Mouse (Mus musculus) thymus, postnatal 25 days (tissue): ENCODE data around the gene Ube2e1.
A peak's percentile ranks its signal among the peaks of the same experiment; 100 is the strongest.
"Not testable (repeated sequence)": the region's sequence is repeated elsewhere in the genome, so short reads cannot be mapped to it uniquely, and the experiment has no call there.

Experiments used
- DNase-seq: peaks from one replicate; pipeline ENCODE4 v3.0.0; 2022

Gene Ube2e1

DNA sequence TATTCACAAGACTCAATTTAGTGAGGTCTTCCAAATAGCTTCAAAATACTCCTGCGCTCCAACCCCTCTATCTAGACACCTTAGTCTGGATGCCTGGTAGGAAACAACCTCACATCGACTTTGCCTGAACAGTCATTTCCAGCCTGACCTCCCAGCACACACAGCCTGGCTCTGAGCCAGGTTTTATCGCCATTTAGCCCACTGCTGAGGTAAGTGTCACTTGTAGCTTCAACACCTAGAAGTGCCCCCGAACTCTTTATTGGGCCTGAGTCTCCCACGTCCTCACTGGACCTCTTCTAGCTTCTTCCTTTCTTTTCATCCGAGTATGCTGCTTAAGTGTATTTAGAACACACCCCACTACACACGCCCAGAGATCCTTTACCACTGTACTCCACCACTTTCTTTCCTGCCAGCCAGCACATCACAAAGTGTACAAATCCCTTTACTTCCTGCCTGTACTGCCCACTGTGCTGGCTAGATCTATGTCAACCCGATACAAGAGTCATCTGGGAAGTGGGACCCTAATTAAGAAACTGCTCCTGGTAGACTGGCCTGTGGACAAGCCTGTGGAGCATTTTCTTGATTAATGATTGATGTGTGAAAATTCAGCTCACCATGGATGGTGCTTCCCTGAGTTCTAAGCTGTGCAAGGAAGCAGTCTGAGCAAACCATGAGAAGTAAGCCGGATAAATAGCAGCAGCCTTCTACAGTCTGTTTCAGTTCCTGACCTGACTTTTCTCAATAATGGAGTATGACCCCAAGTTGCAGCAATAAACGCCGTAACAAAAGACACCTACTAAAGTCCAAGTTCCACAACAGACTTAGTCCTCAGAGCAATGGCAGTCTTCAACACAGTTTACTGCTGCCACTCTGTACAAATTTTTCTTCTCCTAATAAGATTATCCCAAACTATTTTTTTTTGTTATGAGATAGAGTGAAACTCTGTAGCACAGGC is 13.9 kb downstream of the Ube2e1 start:
- DNase-seq = no peak

DNA sequence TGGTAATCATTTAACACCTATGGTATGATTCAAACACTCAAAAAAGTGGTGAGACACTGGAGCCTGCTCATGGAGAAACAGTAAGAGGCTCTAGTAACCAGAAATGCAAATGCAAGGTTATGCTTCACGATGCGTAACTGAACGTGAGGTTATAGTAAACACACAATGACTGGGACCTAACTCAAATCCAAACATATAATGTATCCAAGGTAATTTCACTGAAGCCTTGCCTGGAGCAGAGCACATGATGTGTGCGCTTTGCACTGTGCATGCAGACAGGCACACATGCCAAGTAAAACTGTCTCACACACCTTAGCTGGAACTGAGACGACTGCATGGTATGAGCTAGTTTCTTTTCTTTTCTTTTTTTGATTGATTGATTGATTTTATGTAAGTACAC is 27.5 kb downstream of the Ube2e1 start:
- DNase-seq = no peak

- no peak for DNase-seq
These were observed 28.4 kb downstream of the Ube2e1 start for GRCm38 (mm10) chr14:18303262-18303661.

DNA sequence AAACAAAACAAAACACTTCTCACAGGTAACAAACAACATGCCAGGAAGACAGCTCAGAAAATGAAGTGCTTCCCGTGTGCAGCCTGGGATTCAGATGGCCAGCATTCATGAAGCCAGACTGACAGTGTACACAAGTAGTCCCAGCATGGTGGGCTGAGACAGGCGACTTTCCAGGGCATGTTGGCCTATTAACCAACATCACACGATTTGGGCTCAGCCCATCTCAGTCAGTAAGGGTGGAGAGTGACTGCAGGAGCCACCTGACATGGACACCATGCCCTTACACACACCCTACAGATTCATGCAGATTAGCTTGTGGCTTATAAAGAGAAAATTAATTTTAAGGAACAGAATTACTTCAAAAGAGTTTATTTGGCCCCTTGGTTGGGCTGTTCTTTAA is 28.9 kb downstream of the Ube2e1 start:
- no peak for DNase-seq

DNA sequence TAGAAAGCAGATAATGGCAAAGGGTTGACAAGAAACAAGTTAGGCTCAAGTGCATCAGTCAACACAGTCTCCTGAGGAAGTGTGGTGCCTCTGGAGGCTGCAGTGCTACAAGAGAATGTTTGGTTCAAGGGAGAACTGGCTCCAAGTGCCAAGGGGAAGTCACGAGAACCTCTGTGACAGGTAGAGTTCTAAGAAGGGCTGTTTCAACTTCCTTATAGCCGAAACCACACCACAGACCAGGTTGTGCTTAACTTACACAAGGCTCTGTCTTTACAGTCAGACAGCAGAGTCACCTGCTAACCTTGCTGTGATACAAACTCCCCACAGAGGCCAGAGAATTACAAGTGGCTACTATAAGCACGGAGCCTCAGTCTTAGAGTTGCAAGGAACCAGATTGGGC is 30.1 kb downstream of the Ube2e1 start:
- peak; percentile 29 for DNase-seq

DNA sequence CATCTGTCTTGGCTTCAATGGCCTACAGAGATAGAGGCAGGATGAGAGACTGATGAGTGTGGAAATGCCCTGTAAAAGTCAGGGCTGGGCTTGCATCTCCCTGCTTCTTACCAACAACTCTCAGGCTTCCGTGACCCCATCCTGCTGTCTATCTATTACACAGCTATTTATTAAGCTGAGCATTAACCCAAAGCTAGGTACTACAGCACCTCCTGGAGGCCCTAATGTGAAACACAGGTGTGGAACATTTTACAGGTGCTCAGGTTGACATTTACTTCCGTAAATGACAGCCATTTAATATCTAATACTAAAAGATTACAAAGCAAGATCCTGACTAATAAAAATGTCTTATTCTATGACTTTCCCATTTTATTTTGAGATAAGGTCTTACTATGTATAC is 31.0 kb downstream of the Ube2e1 start:
- DNase-seq = no peak

DNA sequence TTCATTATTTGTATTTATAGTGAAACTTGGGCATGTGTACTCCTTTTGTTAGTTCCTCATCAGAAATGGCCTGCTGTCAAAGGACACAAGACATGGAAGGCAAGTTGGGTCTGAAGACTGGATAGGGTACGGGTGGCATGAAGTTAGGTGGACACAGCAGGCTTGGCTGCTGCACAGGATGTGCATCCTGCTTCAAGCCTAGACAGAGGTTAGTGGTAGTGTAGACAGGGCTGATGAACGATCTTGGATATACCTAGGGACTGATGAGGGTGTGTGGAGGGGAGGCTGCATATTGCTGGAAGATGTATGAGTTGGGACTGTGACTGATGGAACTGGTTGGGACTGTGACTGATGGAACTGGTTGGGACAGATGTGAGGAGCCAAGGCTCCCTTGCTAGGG is 32.8 kb downstream of the Ube2e1 start:
- no peak for DNase-seq

DNA sequence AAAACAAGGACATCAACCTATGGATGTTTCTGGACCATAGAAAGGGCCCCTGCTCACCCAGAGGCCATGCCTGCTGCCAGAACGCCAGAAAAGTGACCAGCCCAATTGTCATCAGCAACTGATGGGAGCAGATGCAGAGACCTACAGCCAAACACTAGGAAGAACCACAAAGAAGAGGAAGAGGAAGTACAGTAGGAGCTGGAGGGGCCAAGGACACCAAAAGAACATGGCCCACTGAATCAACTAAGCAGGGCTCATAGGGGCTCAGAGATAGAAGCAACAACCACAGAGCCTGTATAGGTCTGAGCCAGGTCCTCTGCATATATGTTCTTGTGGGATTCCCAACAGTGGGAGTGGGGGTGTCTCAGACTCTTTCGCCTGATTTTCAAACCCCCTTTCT is 34.2 kb downstream of the Ube2e1 start:
- DNase-seq = no peak

DNA sequence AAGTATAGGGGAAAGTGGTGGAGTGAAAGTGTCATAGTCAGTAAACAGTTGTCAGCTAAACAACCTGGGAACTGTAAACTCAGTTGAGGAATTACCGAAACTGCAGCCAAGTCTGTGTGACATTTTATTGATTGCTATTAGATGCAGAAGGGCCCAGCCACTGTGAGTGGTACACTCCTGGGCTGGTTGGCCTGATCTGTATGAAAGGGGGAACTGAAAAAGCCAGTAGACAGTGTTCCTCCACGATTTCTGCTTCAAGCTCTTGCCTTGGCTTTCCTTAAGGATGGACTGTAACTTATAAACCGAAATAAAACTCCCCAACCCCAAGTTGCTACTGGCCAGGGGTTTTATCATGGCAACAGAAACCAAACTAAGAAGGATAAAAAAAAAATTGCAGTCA is 39.1 kb downstream of the Ube2e1 start:
- DNase-seq = no peak

DNA sequence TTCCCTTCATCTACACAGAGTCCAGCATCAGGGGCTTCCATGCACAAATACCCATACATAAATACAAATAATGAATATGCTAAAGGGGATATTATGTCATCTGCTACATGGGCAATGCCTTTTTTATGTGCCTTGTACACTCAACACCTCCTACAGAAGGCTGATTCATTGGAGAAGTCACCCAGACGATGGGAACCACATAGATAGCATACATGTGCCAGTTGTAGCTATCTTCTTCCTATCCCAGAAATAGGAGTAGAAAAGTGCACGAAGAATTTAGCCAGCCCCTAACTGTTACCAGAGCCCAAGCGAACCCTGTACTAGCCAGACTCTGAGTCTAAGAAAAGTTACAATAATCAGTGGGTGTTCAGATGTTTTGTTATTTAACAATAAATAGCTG is 39.5 kb downstream of the Ube2e1 start:
- DNase-seq = no peak

- no peak for DNase-seq
These were observed 44.3 kb downstream of the Ube2e1 start for GRCm38 (mm10) chr14:18287391-18287790.

DNA sequence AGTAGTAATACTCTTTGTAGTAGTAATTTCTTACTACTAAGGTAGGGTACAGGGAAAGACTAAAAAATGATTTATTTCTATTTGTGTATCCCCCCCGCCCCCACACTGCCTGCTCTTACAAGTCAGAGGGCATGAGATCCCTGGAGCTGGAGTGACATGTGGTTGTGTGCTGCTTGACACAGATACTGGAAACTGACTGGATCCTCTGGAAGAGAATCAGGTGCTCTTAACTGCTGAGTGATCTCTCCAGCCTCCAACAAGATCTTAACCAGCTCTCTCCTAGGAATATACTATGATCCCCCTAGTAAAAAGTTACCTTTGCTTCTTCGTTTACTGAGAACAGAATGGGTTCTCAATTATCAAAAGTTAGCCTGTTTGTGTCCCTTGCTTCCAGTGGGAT is 45.2 kb downstream of the Ube2e1 start:
- no peak for DNase-seq

GRCm38 (mm10) chr14:18285476-18285875 is 46.2 kb downstream of the Ube2e1 start:
- DNase-seq = no peak

DNA sequence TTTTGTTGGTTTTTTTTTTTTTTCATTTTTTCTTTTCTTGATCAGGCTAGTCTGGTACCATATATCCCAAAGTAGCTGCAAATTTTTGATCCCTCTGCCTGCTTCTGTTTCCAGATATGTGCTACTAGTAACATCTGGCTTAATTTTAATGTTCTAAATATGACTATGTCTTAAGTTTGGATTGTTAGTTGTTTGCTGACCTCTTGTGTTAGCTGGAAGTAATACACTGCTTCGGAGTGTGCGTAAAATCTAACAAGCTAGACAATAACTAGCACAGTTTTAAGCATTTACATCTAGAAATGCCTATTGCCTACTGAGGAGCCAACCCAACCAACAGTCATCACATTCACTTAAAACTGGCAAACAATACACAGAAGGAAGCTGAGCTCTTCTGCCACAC is 47.1 kb downstream of the Ube2e1 start:
- DNase-seq = no peak

GRCm38 (mm10) chr14:18280375-18280774 is 51.3 kb downstream of the Ube2e1 start:
- no peak for DNase-seq

DNA sequence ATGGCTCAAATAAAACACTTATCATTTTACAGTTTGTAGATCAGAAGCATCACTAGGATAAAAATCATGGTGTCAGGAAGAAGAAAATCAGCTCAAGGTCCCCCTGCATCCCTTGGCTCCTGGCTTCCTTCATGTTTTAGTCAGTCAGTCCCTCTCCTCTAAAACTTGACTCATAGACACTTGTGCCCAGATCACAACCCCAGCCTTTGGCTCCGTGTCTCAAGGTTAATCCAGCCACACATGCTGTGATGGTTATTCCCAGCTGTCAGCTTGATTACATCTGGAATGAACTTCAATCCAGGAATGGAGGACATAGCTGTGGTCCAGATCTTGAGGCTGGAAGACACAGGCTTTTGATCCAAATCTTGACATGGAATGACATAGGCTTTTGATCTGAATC is 57.1 kb downstream of the Ube2e1 start:
- DNase-seq = no peak

GRCm38 (mm10) chr14:18271666-18272065 is 60.0 kb downstream of the Ube2e1 start:
- DNase-seq = no peak

GRCm38 (mm10) chr14:18270529-18271441 is 60.9 kb downstream of the Ube2e1 start, which contains the start of the genes Nkiras1 and Rpl15:
TSS of gene Nkiras1 (plus strand) at chr14:18271136.
TSS of gene Rpl15 (minus strand) at chr14:18271391.
- peak; percentile 98 for DNase-seq

DNA sequence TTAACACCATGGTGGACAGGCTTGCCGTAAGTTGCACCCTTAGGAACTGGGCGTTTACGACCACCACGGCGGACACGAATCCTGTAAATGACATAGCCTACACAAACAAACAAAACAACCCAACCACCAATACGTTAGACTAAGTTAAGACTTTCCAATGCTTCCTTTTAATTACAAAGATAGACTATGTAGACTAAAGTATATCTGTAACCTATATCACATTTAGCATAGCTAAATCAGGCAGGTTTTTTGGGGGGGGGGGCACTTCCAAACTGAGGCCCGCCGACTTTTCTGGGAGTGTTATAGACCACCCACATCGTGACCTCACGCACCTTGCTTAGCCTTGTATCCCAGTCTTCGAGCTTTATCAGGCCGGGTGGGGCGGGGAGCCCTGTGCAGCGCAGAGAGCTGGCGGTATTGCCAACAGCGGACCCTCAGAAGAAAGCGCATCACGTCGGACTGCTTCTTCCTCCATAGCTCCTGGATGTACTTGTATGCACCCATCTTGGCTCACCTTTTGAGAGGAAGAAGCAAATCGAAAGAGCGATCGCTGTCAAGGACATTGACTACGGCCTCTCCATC is 61.6 kb downstream of the Ube2e1 start:
- DNase-seq = not testable (repeated sequence)

- no peak for DNase-seq
These were observed 68.2 kb downstream of the Ube2e1 start for GRCm38 (mm10) chr14:18263427-18263826.

DNA sequence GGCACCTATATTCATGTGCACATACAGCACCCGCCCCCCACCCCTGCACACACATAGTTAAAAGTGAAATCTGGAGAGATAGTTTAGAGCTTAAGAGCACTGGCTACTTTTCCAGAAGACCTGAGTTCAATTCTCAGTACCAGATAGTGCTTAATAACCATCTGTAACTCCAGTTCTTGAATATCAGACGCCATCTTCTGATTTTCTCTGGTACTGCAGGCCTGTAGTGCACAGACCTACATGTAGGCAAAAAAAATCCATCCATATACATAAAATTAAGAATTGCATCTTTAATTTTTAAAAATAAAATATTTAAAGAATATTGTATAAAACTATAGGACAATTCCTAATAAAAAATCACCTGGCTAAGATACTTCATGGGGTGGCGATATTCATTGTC is 70.5 kb downstream of the Ube2e1 start:
- DNase-seq = no peak

- no peak for DNase-seq
These were observed 89.0 kb downstream of the Ube2e1 start for GRCm38 (mm10) chr14:18242638-18243130.

- peak; percentile 15 for DNase-seq
These were observed 89.9 kb downstream of the Ube2e1 start for GRCm38 (mm10) chr14:18241786-18242185.
